Mouse (Mus musculus) megakaryocyte progenitor cell, adult 5-6 weeks (primary cell): ENCODE results near the gene Dysf. TPM values are rescaled to one million over a fixed set of nuclear protein-coding genes. Genes with fewer than 3 reads are reported as not detected.

Source experiments
- ATAC-seq: replicated peaks from 2 replicates; pipeline ENCODE4 v1.8.0; 2016; ENCODE audit warnings: mild to moderate bottlenecking, moderate TSS enrichment, inconsistent platforms; ENCODE audit not compliant: poor library complexity
- total RNA-seq, 2 experiments: library from RNA; stranded (forward) in 1 of 2; stranded (reverse) in 1 of 2; fragments of 157-497, 149-512 nt in 1 of 2; fragments of 200-1000 nt in 1 of 2; gene quantifications; 2 replicates each; pipeline versions ENCODE4 v1.2.3 to v1.2.4; 2015 to 2017

Gene Dysf
- total RNA-seq, 2 experiments from 2014 or later = not detected

DNA sequence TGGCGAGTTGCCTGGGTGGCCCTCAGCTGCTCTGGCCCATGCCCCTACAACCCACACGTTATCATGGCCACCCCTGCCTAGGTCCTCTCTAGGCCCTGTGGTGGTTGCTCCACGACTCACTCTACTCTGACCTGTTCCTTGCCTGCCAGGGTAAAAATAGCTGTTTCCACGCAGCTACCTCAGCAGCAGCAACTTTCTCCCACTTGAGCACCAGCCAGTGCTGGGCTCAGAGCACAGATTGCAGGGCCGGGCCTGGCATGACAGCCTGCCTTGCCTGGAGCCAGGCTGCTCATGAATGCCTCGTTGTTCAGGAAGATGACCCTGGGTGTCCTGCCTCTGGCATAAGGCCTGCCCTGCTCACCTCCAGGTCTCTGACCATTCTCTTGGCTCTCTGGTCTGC, 217.2 kb downstream of the Dysf start:
- no peak for ATAC-seq

GRCm38 (mm10) chr6:84228196-84228595, 219.8 kb downstream of the Dysf start:
- no peak for ATAC-seq

DNA sequence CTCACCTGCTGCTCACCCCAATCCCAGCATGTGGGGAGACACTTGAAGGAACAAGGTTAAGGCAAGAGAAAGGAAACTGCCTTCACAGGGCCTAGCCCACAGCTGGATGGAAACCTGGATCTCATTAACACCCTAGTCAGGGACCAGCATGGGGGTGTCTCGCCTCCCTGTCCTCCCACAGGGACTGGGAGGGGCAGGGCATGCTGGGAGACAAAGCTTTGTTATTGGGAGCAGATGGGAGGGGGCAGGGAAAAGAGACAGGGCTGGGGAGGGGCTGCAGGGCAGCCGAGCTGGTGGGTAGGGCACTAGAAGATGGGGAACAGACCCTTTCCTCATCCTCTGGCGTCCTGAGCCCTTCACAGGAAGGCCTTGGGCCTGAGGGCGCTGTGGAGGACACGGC, 220.4 kb downstream of the Dysf start:
- ATAC-seq = no peak

DNA sequence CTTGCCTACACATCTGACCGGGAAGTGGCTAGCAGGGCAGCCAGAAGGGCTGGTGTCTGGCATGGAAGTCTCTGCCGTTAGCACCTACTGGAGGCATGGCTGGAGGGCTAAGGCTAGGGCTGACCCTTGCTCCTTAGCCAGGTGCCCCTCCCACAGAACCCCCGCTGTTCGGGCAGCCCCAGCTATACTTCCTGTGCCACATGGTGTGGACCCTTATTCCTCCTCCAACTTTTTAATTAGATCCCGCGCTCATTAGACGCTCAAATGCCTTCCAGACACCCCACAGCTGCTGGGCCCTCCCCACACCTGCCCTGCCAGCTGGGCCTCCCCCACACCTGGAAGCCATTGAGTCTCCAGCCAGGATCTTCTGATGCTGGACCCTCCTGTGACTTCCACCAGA, 221.3 kb downstream of the Dysf start:
- ATAC-seq = no peak

GRCm38 (mm10) chr6:84231108-84231507, 222.7 kb downstream of the Dysf start:
- no peak for ATAC-seq

GRCm38 (mm10) chr6:84232063-84232760, 223.8 kb downstream of the Dysf start:
- ATAC-seq = no peak

GRCm38 (mm10) chr6:84233783-84234182, 225.4 kb downstream of the Dysf start:
- ATAC-seq = no peak

DNA sequence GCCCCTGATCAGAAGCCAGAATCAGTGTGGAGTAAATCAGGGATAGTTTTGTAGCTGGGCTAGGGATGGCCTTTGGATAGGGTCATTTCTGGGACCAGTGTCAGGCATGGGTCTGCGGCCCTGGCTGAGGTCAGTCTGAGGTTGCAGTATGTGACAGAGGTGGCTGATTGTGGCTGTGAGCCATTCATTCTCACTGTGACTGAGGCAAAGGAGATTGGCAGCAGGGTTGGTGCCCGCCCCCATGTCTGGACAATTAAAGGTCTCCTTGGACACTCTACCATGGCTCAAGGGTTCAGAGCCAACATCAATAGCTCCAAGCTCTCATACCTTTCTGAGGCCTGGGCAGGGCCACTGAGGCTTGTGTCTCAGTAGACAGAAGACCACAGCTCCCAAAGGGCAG, 227.0 kb downstream of the Dysf start:
- ATAC-seq = no peak

GRCm38 (mm10) chr6:84243385-84243784, 235.0 kb downstream of the Dysf start:
- ATAC-seq = no peak

DNA sequence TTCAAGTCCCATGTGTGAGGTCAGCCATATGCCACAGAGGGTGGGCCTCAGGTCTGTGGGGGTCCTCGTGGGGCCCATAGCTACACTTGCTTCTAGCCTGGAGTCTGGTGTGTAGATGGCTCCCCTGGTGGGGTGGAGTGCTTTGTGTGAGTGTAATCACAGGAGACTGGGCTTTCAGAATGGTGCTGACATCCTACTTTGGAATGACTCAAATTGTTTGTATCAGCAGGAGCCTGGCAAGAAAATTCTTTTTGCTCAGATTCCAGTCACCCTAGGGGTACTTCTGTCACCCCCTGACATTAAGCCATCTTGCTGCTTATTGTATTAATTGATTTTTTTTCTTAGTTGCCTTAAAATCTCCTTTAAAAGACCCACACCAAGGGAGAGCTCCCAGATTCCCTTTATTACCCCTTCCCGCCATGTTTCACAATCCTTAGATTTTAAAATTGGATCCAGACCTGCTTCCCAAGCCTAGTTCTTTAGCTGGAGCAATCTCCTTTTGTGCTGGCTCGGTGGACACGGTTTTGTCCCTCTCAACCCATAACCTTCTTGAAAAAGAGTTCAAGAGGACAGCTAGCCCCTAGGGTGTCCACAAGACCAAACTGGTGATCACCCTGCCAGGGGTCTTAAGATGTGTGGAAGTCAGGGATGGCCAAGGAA, 237.8 kb downstream of the Dysf start:
- no peak for ATAC-seq

- no peak for ATAC-seq
Observed at GRCm38 (mm10) chr6:84246979-84247378, 238.6 kb downstream of the Dysf start.

Other genes with a start within 250 kb of the Dysf start
- gene Ankrd53, start 245.9 kb upstream of the Dysf start, total RNA-seq (2015) = not detected in 2 replicates
- not detected in 2 replicates for gene Ankrd53, start 245.9 kb upstream of the Dysf start, total RNA-seq (2017)
- gene Tex261, start 232.8 kb upstream of the Dysf start, total RNA-seq (2015) = 57.5 TPM in 2 replicates
- 36.5 and 39.8 TPM in 2 replicates for gene Tex261, start 232.8 kb upstream of the Dysf start, total RNA-seq (2017)
- 19.7 and 21.5 TPM in 2 replicates for gene Nagk, start 213.6 kb upstream of the Dysf start, total RNA-seq (2015)
- gene Nagk, start 213.6 kb upstream of the Dysf start, total RNA-seq (2017) = 12.4 and 13.2 TPM in 2 replicates
- gene Paip2b, start 176.8 kb upstream of the Dysf start, total RNA-seq (2015) = 5.8 and 8.7 TPM in 2 replicates
- 12.7 and 14.1 TPM in 2 replicates for gene Paip2b, start 176.8 kb upstream of the Dysf start, total RNA-seq (2017)
- 142 and 181 TPM in 2 replicates for gene Zfp638, start 141.5 kb upstream of the Dysf start, total RNA-seq (2015)
- 114 and 156 TPM in 2 replicates for gene Zfp638, start 141.5 kb upstream of the Dysf start, total RNA-seq (2017)